Mouse (Mus musculus) retina, postnatal 1 day (tissue): Measurements from ENCODE around the gene Sinhcaf.
"Not testable (repeated sequence)": the region's sequence is repeated elsewhere in the genome, so short reads cannot be mapped to it uniquely, and the experiment has no call there.

Experiments used
- DNase-seq: peaks from one replicate; pipeline ENCODE4 v3.0.0-alpha.2; 2012

The Sinhcaf gene

DNA sequence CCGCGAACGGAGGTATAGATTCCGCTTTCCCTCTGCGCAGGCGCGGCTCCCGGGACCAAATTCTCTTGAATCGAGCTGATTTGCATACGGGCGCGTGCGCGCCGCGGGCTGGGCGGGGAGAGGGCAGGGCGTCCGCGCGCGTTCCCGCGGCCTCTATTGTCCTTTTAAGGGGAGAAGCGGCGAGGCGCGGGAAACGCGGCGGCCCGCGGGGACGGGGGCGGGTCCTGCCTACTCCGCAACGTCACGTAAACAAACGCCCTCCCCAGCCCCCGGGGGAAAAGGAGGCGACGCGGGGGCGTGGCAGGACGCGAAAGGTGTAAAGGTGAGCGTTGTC, at the start of gene Sinhcaf:
TSS of gene Sinhcaf (minus strand) at position 59 of the 334 bp plus-strand sequence.
- DNase-seq: peak; percentile 99

GRCm38 (mm10) chr6:148994327-148994999, 48.2 kb upstream of the Sinhcaf start:
- peak; percentile 9 for DNase-seq

GRCm38 (mm10) chr6:148993117-148994077, 47.1 kb upstream of the Sinhcaf start:
- peak; percentile 59 for DNase-seq

GRCm38 (mm10) chr6:148992373-148993116, 46.3 kb upstream of the Sinhcaf start:
- no peak for DNase-seq

GRCm38 (mm10) chr6:148991660-148992372, 45.5 kb upstream of the Sinhcaf start:
- no peak for DNase-seq

- DNase-seq: not testable (repeated sequence)
Observed at GRCm38 (mm10) chr6:148989792-148990491, 43.7 kb upstream of the Sinhcaf start.

DNA sequence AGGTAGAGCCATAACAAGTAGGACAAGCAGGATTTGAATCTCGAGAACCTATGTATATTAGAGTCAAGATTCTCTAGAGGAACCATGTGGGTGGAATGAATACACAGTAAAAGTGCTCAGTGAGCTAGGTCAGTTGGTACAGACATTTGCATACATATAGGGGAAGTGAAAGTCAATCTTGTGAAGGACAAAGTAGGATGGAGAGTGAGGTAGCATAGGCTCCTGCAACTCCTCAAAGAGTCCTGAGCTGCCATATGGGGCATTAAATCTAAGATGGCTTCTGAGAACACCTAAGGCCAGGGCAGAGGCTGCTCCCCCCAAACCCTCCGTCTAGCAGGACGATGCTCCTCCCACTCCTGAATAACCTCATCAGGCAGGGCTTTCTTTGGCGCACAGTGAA, 39.7 kb upstream of the Sinhcaf start:
- no peak for DNase-seq

GRCm38 (mm10) chr6:148980495-148980894, 34.2 kb upstream of the Sinhcaf start:
- no peak for DNase-seq

DNA sequence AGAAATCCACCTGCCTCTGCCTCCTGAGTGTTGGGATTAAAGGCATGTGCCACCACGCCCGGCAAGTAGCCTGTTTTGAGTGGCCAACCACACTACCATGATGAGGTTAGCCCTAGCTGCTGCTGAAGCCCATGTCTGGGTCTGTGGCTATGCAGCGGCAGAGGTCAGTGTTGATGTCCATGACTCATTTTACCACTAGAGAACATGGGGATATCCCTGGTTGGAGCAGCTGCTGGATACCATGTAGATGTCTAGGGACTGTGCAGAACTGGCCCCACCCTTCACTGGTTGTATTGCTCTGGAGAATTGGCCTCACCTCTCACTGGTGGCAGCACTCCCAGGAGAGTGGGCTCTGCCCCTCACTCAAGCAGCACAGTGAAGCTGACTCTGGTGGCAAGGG, 28.8 kb upstream of the Sinhcaf start:
- DNase-seq: no peak

DNA sequence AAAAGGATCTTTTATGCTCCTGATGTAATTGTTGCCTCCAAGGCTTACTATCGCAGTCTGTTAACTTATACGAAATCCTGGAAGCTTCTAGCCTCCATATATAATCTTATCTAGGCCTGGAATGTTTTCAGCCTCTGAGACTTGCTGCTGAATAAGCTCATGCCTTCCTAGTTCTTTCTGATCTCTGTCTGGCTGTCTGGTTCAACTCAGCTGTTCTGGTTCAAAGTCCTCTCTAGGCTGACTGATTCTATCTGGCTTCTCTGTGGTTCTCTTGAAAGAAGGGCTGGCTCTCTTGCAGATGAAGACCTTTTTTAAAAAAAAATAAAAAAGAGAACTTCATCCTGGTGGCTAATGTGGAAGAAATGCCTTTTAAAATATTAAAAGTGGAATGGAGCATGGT, 26.6 kb upstream of the Sinhcaf start:
- no peak for DNase-seq

- DNase-seq: peak; percentile 14
Observed at GRCm38 (mm10) chr6:148972059-148972848, 26.0 kb upstream of the Sinhcaf start.

- DNase-seq: peak; percentile 21
Observed at GRCm38 (mm10) chr6:148971385-148971940, 25.2 kb upstream of the Sinhcaf start.

- DNase-seq: no peak
Observed at GRCm38 (mm10) chr6:148961285-148961684, 15.0 kb upstream of the Sinhcaf start.

GRCm38 (mm10) chr6:148959540-148960238, 13.4 kb upstream of the Sinhcaf start:
- DNase-seq: no peak

DNA sequence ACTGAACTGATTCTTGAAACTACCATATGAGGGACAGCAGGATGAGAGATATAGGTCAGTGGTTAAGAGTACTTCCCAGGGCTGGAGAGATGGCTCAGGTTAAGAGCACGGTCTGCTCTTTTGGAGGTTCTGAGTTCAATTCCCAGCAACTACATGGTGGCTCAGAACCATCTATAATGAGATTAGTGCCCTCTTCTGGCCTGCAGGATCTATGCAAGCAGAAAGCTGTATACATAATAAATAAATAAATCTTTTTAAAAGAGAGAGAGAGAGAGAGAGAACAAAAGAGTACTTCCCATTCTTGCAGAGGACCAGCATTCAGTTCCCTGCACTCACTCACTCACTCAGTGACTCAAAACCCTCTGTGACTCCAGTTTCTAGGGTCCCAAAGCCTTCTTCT, 12.4 kb upstream of the Sinhcaf start:
- DNase-seq: no peak

DNA sequence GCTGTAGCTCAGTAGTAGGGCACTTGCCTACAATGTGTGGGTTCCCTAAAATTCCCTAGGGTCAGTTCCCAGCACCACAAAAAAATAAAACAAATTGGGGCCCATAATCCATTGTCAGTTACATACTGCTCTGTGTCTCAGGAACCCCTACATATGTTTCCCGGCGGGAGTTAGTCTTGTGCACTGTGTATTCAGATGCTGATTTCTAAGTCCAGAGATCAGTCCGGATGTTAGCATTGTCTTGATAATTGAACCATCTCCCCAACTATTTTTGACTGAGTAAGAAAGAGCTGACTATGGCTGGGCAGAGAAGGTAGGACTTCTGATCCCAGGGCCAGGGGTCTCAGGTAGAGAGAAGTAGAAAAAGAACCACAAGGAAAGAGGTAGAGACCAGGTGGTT, 10.8 kb upstream of the Sinhcaf start:
- DNase-seq: no peak

DNA sequence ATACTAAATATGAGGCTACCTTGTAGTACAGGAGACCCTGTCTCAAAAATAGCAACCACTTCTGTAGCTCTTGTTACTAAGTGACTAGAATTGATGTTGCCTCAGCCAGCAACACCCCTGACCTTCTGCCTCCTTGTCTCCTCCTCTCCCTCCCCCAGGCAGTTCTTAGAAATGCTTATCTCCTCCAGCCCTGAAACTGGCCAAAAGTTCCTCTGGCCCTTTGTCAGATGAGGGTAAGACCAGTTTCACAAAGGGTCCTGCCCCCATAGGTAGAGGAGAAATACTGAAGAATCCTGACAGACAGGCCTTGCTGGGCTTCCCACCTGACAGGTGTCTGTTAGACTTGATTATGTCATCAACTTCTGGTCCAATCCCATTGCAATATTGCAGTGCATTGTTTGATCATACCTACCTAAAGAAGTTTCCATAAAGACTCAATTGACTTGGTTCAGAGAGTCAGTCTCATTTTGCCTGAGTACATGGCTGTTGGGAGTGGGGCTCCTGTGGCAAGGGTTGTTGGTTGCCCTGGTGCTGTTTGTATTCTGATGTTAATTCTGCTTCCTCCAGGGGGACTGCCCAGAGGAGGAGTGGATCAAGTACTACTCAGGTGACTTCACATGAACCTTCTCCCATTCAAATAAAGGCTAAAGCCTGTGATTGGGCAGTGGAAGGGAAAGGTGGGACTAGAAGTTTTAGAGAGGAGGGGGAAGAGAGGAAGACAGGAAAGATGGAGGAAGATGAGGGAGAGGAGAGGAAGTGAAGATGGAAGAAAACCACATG, 9.6 kb upstream of the Sinhcaf start:
- DNase-seq: no peak

- DNase-seq: peak; percentile 71
Observed at GRCm38 (mm10) chr6:148946881-148947405, 676 bp upstream of the Sinhcaf start.
